Mouse (Mus musculus): ENCODE results near the gene Aim2.
A peak's percentile ranks its signal among the peaks of the same experiment; 100 is the strongest.

DNA sequence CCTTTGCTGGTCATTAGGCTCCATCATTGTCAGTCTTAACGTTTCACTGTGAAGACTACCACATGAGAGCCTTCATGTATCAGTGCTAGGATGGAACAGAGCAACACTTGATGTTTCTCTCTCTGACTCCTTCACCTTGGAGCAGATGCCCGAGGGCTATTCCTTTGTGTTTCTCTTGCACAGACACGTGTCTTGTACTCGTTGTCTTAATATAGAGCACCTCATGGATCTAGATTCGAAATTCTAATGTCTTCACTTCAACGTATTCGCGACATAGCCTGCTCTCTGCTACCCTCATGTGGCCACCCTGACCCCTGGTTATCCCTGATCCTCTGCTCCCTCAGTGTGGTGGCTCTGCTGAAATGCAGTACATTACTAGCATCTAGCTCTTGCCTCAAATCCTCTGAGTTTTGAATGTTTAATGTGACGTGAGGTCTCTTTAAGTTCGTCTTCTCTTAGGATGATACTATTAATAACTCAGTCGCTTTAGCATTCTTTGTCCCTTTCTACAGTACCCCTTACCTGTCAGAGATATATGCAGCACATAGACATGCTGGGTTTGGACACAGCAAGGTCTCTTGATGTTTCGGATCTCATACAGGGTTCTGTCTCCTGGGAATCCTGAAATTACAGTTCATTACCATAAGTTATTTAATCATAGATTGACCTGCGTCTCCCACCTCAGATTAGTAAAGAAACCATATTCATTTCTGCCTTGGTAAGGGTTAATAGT is 26.9 kb downstream of the Aim2 start:
- TF ChIP-seq CTCF (IDR thresholded peaks at IDR 0.05; ENCODE audit: extremely low read depth, insufficient read length, insufficient replicate concordance, low read depth, low read length) (peak; percentile 50; the same call in 1 of the 2 replicates), POLR2A (IDR thresholded peaks at IDR 0.05; ENCODE audit: low read depth, low read length) (no peak)
